Mouse (Mus musculus) heart, adult 2 months (tissue): ENCODE results near the gene Wwc1. TPM values are rescaled to one million over a fixed set of nuclear protein-coding genes. Genes with fewer than 3 reads are reported as not detected.
"Not testable (repeated sequence)": the region's sequence is repeated elsewhere in the genome, so short reads cannot be mapped to it uniquely, and the experiment has no call there.

Source experiments
- DNase-seq, 2 experiments: peaks; one replicate each; pipeline ENCODE4 v3.0.0; 2021
- H3K27ac ChIP-seq: fragments of 200-600 bp; 2 replicates; pipeline ENCODE4 v1.8.1; 2022
- H3K27me3 ChIP-seq: fragments of 200-500 bp; 2 replicates; pipeline ENCODE4 v1.6.1; 2012; ENCODE audit warnings: mild to moderate bottlenecking, low read length, inconsistent platforms, mixed read lengths; ENCODE audit not compliant: control insufficient read depth, insufficient read depth
- H3K36me3 ChIP-seq: fragments of 200-500 bp; 2 replicates; pipeline ENCODE4 v1.6.1; 2012; ENCODE audit warnings: low read length, inconsistent platforms; ENCODE audit not compliant: control insufficient read depth, insufficient read depth
- H3K4me1 ChIP-seq: fragments of 200-500 bp; 2 replicates; pipeline ENCODE4 v1.6.1; 2011; ENCODE audit warnings: low read length; ENCODE audit not compliant: control insufficient read depth, insufficient read depth
- H3K4me3 ChIP-seq: fragments of 200-600 bp; 2 replicates; pipeline ENCODE4 v1.8.1; 2022
- H3K79me2 ChIP-seq: fragments of 200-500 bp; replicated peaks from 2 replicates; pipeline ENCODE4 v1.6.1; 2012; ENCODE audit warnings: mild to moderate bottlenecking, inconsistent platforms, low read length, moderate library complexity, mixed read lengths; ENCODE audit not compliant: control insufficient read depth, insufficient read depth
- H3K9ac ChIP-seq: fragments of 200-500 bp; 2 replicates; pipeline ENCODE4 v1.6.1; 2012; ENCODE audit warnings: low read depth, mild to moderate bottlenecking, control low read depth, inconsistent platforms, low read length, mixed read lengths
- CTCF ChIP-seq: fragments of 200-600 bp; IDR thresholded peaks from 2 replicates; pipeline ENCODE4 v1.8.1; 2022; ENCODE audit warnings: antibody characterized with exemption, mild to moderate bottlenecking, moderate library complexity
- EP300 ChIP-seq: fragments of 200-500 bp; IDR thresholded peaks from 2 replicates; pipeline ENCODE4 v1.6.1; 2011; ENCODE audit warnings: low read depth, low read length, control low read depth; ENCODE audit not compliant: insufficient read depth
- POLR2A ChIP-seq: fragments of 200-500 bp; IDR thresholded peaks from 2 replicates; pipeline ENCODE4 v1.6.1; 2011; ENCODE audit warnings: mild to moderate bottlenecking, low read depth, low read length, control low read depth; ENCODE audit not compliant: insufficient read depth
- WGBS: fragments of 180-500 bp; shearing (Covaris S2); methylation state at CpG from one replicate; pipeline ENCODE4 v1.1.7; 2018; 5-methylcytosine and 5-hydroxymethylcytosine counted together
- intact Hi-C: fragments of 180-260 bp; cut with DNase I; formaldehyde crosslinking; loops from one replicate; pipeline ENCODE4 v1.15.1; 2025
- polyA plus RNA-seq: library from polyadenylated mRNA; depleted of rRNA; stranded (reverse); fragments of >200 nt; gene quantifications from 2 replicates; pipeline ENCODE4 v1.2.3, GENCODE M21; 2012; rRNA removed
- total RNA-seq, 2 experiments: library from RNA; stranded (reverse); gene quantifications; 2 replicates each; pipeline ENCODE4 v1.2.3; 2021

The Wwc1 gene
- total and polyA plus RNA-seq, 3 experiments: 0.84 to 2.1 (median 1.1) TPM

DNA sequence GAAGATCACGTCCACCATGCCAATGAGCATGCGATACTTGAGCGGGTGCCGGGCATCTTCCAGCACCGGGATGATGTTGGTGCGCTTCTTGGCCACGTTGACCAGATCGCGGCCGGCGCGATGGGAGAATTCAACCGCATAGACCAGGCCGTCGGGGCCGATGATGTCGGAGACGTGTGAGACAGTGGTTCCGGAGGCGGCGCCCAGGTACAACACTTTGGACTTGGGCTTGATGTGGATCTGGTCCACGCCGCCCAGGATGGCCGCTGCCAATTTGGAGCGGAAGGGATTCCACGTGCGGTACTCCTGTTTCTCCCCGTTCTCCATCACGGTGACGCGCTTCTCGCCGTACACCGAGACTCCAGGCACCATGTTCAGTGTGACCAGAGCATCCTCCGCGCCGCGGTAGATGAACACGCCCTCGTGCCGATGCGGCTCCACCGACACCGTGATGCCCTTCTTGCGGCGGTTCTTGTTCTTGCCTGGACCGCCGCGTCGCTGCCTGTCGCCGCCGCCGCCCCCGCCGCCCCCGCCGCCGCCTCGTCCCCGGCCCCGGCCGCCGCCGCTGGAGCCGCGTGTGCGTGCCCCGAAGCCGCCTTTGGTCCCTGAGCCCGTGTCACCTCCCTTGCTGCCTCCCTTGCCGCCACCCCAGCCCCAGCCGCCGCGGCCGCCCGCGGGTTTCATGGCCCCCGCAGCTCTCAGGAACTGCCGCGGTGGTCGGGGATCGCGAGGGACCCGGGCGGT, 182.4 kb downstream of the Wwc1 start:
- DNase-seq: no peak
- Histone ChIP-seq H3K79me2 (no peaks in the 10 kb centered on the region), H3K9ac (no peak overlapping the region), H3K4me3 (no peak overlapping the region), H3K27ac (no peak overlapping the region), H3K4me1 (no peaks in the 10 kb centered on the region), H3K36me3 (no peaks in the 10 kb centered on the region), H3K27me3 (peaks cover 12% of the 10 kb centered on the region)
- TF ChIP-seq EP300 (no peak), POLR2A (no peak), CTCF (no peak)
- 7% methylated on average over 68 of the region's 86 CpGs for WGBS
- intact Hi-C loops: no loop called here

DNA sequence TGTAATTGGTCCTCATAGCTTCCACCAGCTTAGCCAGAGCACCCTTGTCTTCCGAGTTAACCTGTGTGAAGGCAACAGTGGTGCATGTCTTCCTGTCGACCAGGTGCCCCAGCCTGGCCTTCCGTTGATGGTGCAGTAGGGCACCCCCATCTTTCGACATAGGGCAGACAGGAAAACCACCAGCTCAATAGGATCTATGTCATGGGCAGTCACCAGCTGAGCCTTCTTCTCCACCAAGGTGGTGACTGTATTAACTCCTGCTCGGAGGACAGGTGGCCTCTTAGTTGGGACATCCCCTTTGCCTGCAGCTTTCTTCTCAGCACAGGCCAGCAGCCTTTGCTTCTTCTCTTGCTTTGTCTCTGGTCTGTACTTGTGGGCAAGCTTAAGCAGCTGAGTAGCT, 187.5 kb downstream of the Wwc1 start:
- 77% methylated on average over 5 of the region's 5 CpGs for WGBS
- H3K36me3 ChIP-seq, H3K4me3 ChIP-seq, intact Hi-C loops, H3K79me2 ChIP-seq, H3K9ac ChIP-seq, DNase-seq, H3K27me3 ChIP-seq, H3K4me1 ChIP-seq, H3K27ac ChIP-seq: not testable (repeated sequence)

GRCm38 (mm10) chr11:35788443-35788842, 191.9 kb downstream of the Wwc1 start:
- no peak for DNase-seq
- Histone ChIP-seq H3K4me3 (no peak overlapping the region), H3K27ac (no peak overlapping the region), H3K27me3 (no peaks in the 10 kb centered on the region), H3K9ac (no peak overlapping the region), H3K79me2 (no peaks in the 10 kb centered on the region), H3K4me1 (no peaks in the 10 kb centered on the region), H3K36me3 (peaks cover 2% of the 10 kb centered on the region)
- intact Hi-C loops: no loop called here
- WGBS: 76% methylated on average over 2 of the region's 2 CpGs
- TF ChIP-seq EP300 (no peak), CTCF (no peak), POLR2A (no peak)

Other genes starting within 250 kb of the Wwc1 start
- gene Pank3, start 211.0 kb downstream of the Wwc1 start, total RNA-seq: 10 to 100 TPM; 19.4 to 21.8 TPM
- gene Pank3, start 211.0 kb downstream of the Wwc1 start, polyA plus RNA-seq: 4.8 and 10.9 TPM in 2 replicates
- not detected for gene Fbll1, start 181.6 kb downstream of the Wwc1 start, total RNA-seq
- gene Fbll1, start 181.6 kb downstream of the Wwc1 start, polyA plus RNA-seq: 0.12 TPM in 1 of 2 replicates, not detected in the other
- gene Rars, start 146.0 kb downstream of the Wwc1 start, total RNA-seq: 10 to 100 TPM; 36.3 to 37.4 TPM
- gene Rars, start 146.0 kb downstream of the Wwc1 start, polyA plus RNA-seq: 11.7 and 21.8 TPM in 2 replicates